Mouse (Mus musculus): ENCODE results near the gene Klk1b24. TPM values are rescaled to one million over a fixed set of nuclear protein-coding genes. Genes with fewer than 3 reads are reported as not detected.
"Not testable (repeated sequence)": the region's sequence is repeated elsewhere in the genome, so short reads cannot be mapped to it uniquely, and the experiment has no call there.

The Klk1b24 gene
- not detected in 2 replicates for polyA plus RNA-seq (2015; fragmentation: Nextera tagmentation; extraction: Ambion mirVana)

DNA sequence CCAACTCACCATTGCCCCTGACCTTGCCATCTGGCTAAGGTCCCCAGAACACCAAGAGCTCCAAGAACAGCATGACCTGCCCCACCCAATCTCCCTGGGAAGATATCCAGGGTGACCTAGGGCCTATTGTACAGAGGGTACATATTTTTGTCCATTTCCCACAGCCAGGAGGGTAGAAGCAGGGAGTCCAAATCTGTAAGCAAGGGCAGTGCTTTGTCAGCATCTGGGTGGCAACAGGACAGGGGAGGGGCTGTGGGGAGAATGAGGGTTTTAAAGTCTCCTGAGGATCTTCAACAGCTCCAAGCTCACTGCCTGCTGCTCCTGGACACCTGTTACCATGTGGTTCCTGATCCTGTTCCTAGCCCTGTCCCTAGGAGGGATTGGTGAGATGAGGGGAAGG, at the start of gene Klk1b24:
Klk1b24 (plus strand) TSS at position 301 of the 400 bp plus-strand sequence.
- not testable (repeated sequence) for H3K36me3 ChIP-seq (ENCODE audit: control insufficient read depth, insufficient read depth); H3K9ac ChIP-seq (replicated peaks; ENCODE audit: low read depth, low read length); H3K27ac ChIP-seq (ENCODE audit: low read length); H3K27me3 ChIP-seq (replicated peaks; ENCODE audit: control insufficient read depth, insufficient read depth, low read length); ATAC-seq; H3K4me2 ChIP-seq (ENCODE audit: low read length); H3K4me1 ChIP-seq (replicated peaks; ENCODE audit: control insufficient read depth, insufficient read depth, low read length); H3K4me3 ChIP-seq (replicated peaks; ENCODE audit: low read length); H3K9me3 ChIP-seq (ENCODE audit: control insufficient read depth, low read length)

DNA sequence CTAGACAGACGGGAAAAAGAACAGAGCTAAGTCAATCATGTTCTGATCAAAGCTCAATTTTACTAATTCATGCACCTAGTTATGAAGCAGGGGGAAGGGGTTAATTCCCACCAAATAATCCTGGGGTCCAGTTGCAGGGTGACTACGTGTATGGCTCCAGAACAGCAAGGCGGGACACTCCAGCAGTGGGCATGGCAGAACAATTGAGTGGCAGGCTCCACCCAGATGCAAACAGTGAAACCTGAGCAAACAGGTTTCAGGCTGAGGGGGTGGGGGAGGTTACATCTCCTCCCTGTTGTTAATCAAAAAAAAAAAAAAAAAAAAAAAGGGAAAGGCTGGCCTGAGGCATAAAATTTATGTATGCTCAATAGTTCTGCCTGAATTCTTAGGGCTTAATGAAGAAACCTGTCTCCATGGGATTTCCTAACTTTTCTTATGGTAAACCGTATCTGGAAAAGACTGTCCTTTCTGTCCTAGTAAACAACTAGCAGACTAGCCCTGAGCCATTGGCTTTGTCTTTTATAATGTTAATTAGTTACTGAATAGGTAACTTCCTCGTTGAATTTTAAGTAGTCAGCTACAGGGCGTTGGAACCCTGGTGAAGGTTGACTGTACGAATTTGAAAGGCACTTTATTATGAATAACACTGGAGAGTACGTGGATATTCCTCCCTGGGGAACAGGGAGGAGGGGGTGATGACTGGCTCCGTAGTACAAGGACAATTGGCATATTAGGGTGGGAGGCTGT, 8.6 kb upstream of the Klk1b24 start:
- H3K36me3 ChIP-seq (ENCODE audit: control insufficient read depth, insufficient read depth), result no peaks in the 10 kb centered on the region
- WGBS, result 16% methylated on average over 9 of the region's 9 CpGs
- no peak for ATAC-seq

DNA sequence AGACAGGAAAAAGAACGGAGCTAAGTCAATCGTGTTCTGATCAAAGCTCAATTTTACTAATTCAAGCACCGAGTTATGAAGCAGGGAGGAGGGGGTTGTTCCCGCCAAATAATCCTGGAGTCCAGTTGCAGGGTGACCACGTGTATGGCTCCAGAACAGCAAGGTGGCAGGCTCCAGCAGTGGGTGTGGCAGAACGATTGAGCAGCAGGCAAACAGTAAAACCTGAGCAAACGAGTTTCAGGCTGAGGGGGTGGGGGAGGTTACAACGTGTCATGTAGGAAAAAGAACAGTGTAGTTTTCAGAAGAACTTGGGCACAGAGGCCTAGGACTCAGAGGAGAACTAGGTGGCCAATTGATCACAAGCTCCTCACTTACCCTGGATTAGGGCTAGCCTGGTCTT, 1.5 kb upstream of the Klk1b24 start:
- ATAC-seq; H3K9ac ChIP-seq (replicated peaks; ENCODE audit: low read depth, low read length); H3K27ac ChIP-seq (ENCODE audit: low read length); H3K9me3 ChIP-seq (ENCODE audit: control insufficient read depth, low read length); H3K4me1 ChIP-seq (replicated peaks; ENCODE audit: control insufficient read depth, insufficient read depth, low read length); H3K4me3 ChIP-seq (replicated peaks; ENCODE audit: low read length); H3K27me3 ChIP-seq (replicated peaks; ENCODE audit: control insufficient read depth, insufficient read depth, low read length); H3K36me3 ChIP-seq (ENCODE audit: control insufficient read depth, insufficient read depth); H3K4me2 ChIP-seq (ENCODE audit: low read length): not testable (repeated sequence)
- 67% methylated on average over 8 of the region's 8 CpGs for WGBS

More for the DNA sequence above, 8.6 kb upstream of the Klk1b24 start:
- no peak overlapping the region for H3K9ac ChIP-seq (replicated peaks; ENCODE audit: low read depth, low read length)
- H3K9me3 ChIP-seq (ENCODE audit: control insufficient read depth, low read length), result no peaks in the 10 kb centered on the region
- no peak overlapping the region for H3K27ac ChIP-seq (ENCODE audit: low read length)
- H3K4me3 ChIP-seq (replicated peaks; ENCODE audit: low read length), result no peak overlapping the region
- no peaks in the 10 kb centered on the region for H3K27me3 ChIP-seq (replicated peaks; ENCODE audit: control insufficient read depth, insufficient read depth, low read length)
- H3K4me1 ChIP-seq (replicated peaks; ENCODE audit: control insufficient read depth, insufficient read depth, low read length), result no peaks in the 10 kb centered on the region
- no peak overlapping the region for H3K4me2 ChIP-seq (ENCODE audit: low read length)

GRCm38 (mm10) chr7:44193466-44193865, 5.4 kb downstream of the Klk1b24 start:
- H3K9me3 ChIP-seq (ENCODE audit: control insufficient read depth, low read length); H3K27ac ChIP-seq (ENCODE audit: low read length); ATAC-seq; H3K4me1 ChIP-seq (replicated peaks; ENCODE audit: control insufficient read depth, insufficient read depth, low read length); H3K4me2 ChIP-seq (ENCODE audit: low read length); H3K27me3 ChIP-seq (replicated peaks; ENCODE audit: control insufficient read depth, insufficient read depth, low read length); H3K4me3 ChIP-seq (replicated peaks; ENCODE audit: low read length); H3K36me3 ChIP-seq (ENCODE audit: control insufficient read depth, insufficient read depth); H3K9ac ChIP-seq (replicated peaks; ENCODE audit: low read depth, low read length): not testable (repeated sequence)
- WGBS, result 87% methylated on average over 1 of the region's 1 CpGs

GRCm38 (mm10) chr7:44197891-44198290, 9.9 kb downstream of the Klk1b24 start, which contains the start of gene Klk1b3:
Gene Klk1b3, plus strand, starts transcription at chr7:44198191.
- no peak for ATAC-seq

GRCm38 (mm10) chr7:44207135-44207534, 19.1 kb downstream of the Klk1b24 start, which contains the start of gene Klk1b4:
Gene Klk1b4, plus strand, starts transcription at chr7:44207435.
- H3K27ac ChIP-seq (ENCODE audit: low read length); H3K27me3 ChIP-seq (replicated peaks; ENCODE audit: control insufficient read depth, insufficient read depth, low read length); H3K36me3 ChIP-seq (ENCODE audit: control insufficient read depth, insufficient read depth); H3K9me3 ChIP-seq (ENCODE audit: control insufficient read depth, low read length); H3K4me3 ChIP-seq (replicated peaks; ENCODE audit: low read length); H3K4me2 ChIP-seq (ENCODE audit: low read length); H3K9ac ChIP-seq (replicated peaks; ENCODE audit: low read depth, low read length); ATAC-seq; H3K4me1 ChIP-seq (replicated peaks; ENCODE audit: control insufficient read depth, insufficient read depth, low read length): not testable (repeated sequence)
- WGBS, result 56% methylated on average over 3 of the region's 3 CpGs

More at GRCm38 (mm10) chr7:44197891-44198290, 9.9 kb downstream of the Klk1b24 start, which contains the start of gene Klk1b3:
- no peak within 1 kb of the TSS for H3K4me3 ChIP-seq (replicated peaks; ENCODE audit: low read length)
- H3K27me3 ChIP-seq (replicated peaks; ENCODE audit: control insufficient read depth, insufficient read depth, low read length), result no peaks in the 10 kb centered on the region
- no peak within 1 kb of the TSS for H3K9ac ChIP-seq (replicated peaks; ENCODE audit: low read depth, low read length)
- H3K27ac ChIP-seq (ENCODE audit: low read length), result no peak within 1 kb of the TSS
- H3K9me3 ChIP-seq (ENCODE audit: control insufficient read depth, low read length), result no peaks in the 10 kb centered on the region
- H3K36me3 ChIP-seq (ENCODE audit: control insufficient read depth, insufficient read depth), result no peaks in the 10 kb centered on the region
- WGBS, result 72% methylated on average over 3 of the region's 3 CpGs
- no peak within 1 kb of the TSS for H3K4me2 ChIP-seq (ENCODE audit: low read length)
- no peaks in the 10 kb centered on the region for H3K4me1 ChIP-seq (replicated peaks; ENCODE audit: control insufficient read depth, insufficient read depth, low read length)

DNA sequence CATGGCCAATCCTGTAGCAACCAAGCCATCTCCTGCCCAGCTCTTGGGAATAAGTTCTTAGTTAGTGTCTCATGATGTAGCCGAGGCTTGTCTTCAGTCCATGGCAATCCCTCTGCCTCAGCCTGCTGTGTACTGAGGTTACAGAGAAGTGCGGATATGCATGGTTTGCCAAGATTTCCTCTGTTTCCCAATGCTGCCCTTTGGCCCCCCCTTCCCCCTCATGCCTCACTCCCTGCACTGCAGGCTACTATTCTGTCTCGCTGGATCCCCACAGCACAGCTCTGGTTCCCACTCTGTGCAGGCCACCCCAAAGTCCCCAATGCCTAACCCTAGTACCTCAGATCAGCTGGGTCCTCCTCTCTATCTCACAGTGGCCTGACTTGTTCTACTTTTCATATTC, 20.3 kb downstream of the Klk1b24 start:
- no peak overlapping the region for H3K4me2 ChIP-seq (ENCODE audit: low read length)
- ATAC-seq, result no peak

GRCm38 (mm10) chr7:44215645-44216044, 27.6 kb downstream of the Klk1b24 start, which contains the start of gene Klk1b5:
Gene Klk1b5, plus strand, starts transcription at chr7:44215945.
- Histone ChIP-seq H3K4me2 (ENCODE audit: low read length) (no peak within 1 kb of the TSS), H3K9me3 (ENCODE audit: control insufficient read depth, low read length) (no peaks in the 10 kb centered on the region), H3K27ac (ENCODE audit: low read length) (no peak within 1 kb of the TSS), H3K4me3 (replicated peaks; ENCODE audit: low read length) (no peak within 1 kb of the TSS), H3K36me3 (ENCODE audit: control insufficient read depth, insufficient read depth) (no peaks in the 10 kb centered on the region), H3K4me1 (replicated peaks; ENCODE audit: control insufficient read depth, insufficient read depth, low read length) (no peaks in the 10 kb centered on the region), H3K27me3 (replicated peaks; ENCODE audit: control insufficient read depth, insufficient read depth, low read length) (no peaks in the 10 kb centered on the region), H3K9ac (replicated peaks; ENCODE audit: low read depth, low read length) (no peak within 1 kb of the TSS)
- ATAC-seq, result no peak
- WGBS, result 85% methylated on average over 1 of the region's 1 CpGs

More for the DNA sequence above, 20.3 kb downstream of the Klk1b24 start:
- Histone ChIP-seq H3K4me3 (replicated peaks; ENCODE audit: low read length) (no peak overlapping the region), H3K9ac (replicated peaks; ENCODE audit: low read depth, low read length) (no peak overlapping the region), H3K9me3 (ENCODE audit: control insufficient read depth, low read length) (no peaks in the 10 kb centered on the region), H3K4me1 (replicated peaks; ENCODE audit: control insufficient read depth, insufficient read depth, low read length) (no peaks in the 10 kb centered on the region), H3K27me3 (replicated peaks; ENCODE audit: control insufficient read depth, insufficient read depth, low read length) (no peaks in the 10 kb centered on the region), H3K36me3 (ENCODE audit: control insufficient read depth, insufficient read depth) (no peaks in the 10 kb centered on the region), H3K27ac (ENCODE audit: low read length) (no peak overlapping the region)
- 79% methylated on average over 3 of the region's 3 CpGs for WGBS

DNA sequence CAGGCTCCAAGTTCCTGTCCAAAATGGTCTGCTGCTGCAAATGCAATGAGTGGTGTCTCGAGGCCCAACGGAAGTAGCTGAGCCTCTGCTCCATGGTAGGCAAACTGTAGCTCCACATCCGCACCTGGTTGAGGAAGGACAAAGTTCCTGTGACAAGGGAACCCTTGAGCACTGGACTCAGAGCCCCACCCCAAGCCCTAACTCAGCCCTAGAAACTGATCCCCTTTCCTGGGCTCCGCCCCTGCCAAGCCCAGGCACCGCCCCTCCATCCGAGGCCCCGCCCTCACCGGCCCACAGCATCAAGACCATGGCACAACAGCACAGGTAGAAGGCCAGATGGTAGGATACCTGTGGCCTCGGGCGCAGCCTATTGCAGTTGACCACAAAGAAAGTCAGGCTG, 33.6 kb downstream of the Klk1b24 start:
- H3K4me2 ChIP-seq (ENCODE audit: low read length); H3K27me3 ChIP-seq (replicated peaks; ENCODE audit: control insufficient read depth, insufficient read depth, low read length); H3K9me3 ChIP-seq (ENCODE audit: control insufficient read depth, low read length); H3K36me3 ChIP-seq (ENCODE audit: control insufficient read depth, insufficient read depth); ATAC-seq; H3K4me1 ChIP-seq (replicated peaks; ENCODE audit: control insufficient read depth, insufficient read depth, low read length); H3K27ac ChIP-seq (ENCODE audit: low read length); H3K9ac ChIP-seq (replicated peaks; ENCODE audit: low read depth, low read length); H3K4me3 ChIP-seq (replicated peaks; ENCODE audit: low read length): not testable (repeated sequence)
- 70% methylated on average over 8 of the region's 10 CpGs for WGBS
